Comparison of ENCODE assay signal across 14 mouse cellular contexts in genomic region chr2:43968581-43968980, GRCm38 (mm10).
DNase-seq lines count a peak whose midpoint lies in the region; ATAC-seq lines count a peak whose summit lies in the region.
"Had no signal": no experiment of that assay in that cellular context is flagged by ENCODE, and none has a peak within 500 bp of the region (broad histone marks: within the 10 kb centered on the region; RNA-seq: fewer than 3 reads in every experiment).

No protein-coding gene starts in this region.

- WGBS in kidney, embryonic 16.5 days = 59% methylated on average over 4 of the region's 4 CpGs

- no peak for ATAC-seq in kidney, embryonic 16.5 days (ENCODE audit: low FRiP score, low TSS enrichment)
- ATAC-seq in megakaryocyte progenitor cell, adult 5-6 weeks (replicated peaks; ENCODE audit: poor library complexity) = no peak

- intact Hi-C loops in left cerebral cortex, postnatal 36 days (cut with DNase I) = no loop called here

- no peak overlapping the region for H3K9ac ChIP-seq in kidney, embryonic 16.5 days (replicated peaks; ENCODE audit: low read length)
- H3K9ac ChIP-seq: liver, embryonic 13.5 days; neural tube, embryonic 12.5 days had no signal

- no peak overlapping the region for H3K4me3 ChIP-seq in kidney, embryonic 16.5 days (ENCODE audit: low read length)
- H3K4me3 ChIP-seq: erythroblast, embryonic 14.5 days; heart, adult 2 months; liver, embryonic 13.5 days; neural tube, embryonic 12.5 days had no signal

- no peaks in the 10 kb centered on the region for H3K27me3 ChIP-seq in kidney, embryonic 16.5 days (ENCODE audit: insufficient read depth, low read length)
- H3K27me3 ChIP-seq: liver, embryonic 13.5 days; neural tube, embryonic 12.5 days had no signal

- no peaks in the 10 kb centered on the region for H3K4me1 ChIP-seq in kidney, embryonic 16.5 days (ENCODE audit: insufficient read depth, low read length)
- H3K4me1 ChIP-seq: liver, embryonic 13.5 days; neural tube, embryonic 12.5 days had no signal

- no peaks in the 10 kb centered on the region for H3K9me3 ChIP-seq in kidney, embryonic 16.5 days (ENCODE audit: low read length)
- H3K9me3 ChIP-seq: liver, embryonic 13.5 days; neural tube, embryonic 12.5 days had no signal

- H3K4me2 ChIP-seq in kidney, embryonic 16.5 days (replicated peaks; ENCODE audit: low read depth, low read length) = no peak overlapping the region
- H3K4me2 ChIP-seq: liver, embryonic 13.5 days; midbrain, embryonic 11.5 days; neural tube, embryonic 12.5 days had no signal

- H3K36me3 ChIP-seq in kidney, embryonic 16.5 days (ENCODE audit: insufficient read depth, low read length) = no peaks in the 10 kb centered on the region
- H3K36me3 ChIP-seq: liver, embryonic 13.5 days; neural tube, embryonic 12.5 days had no signal

- DNase-seq in cerebellum, postnatal 14 days = peak; percentile 21 to 50
- no peak for DNase-seq in cerebellum, adult 11-12 months
- peak; percentile 0 to 4 for DNase-seq in kidney, adult 8-10 months
- DNase-seq in adipocyte (ENCODE audit: low spot score) = peak; percentile 9
- DNase-seq in kidney, postnatal 25 days = peak; percentile 41 to 42
- no peak for DNase-seq in left cerebral cortex, postnatal 36 days (ENCODE audit: low spot score in 2 of 2)
- DNase-seq: liver, embryonic 13.5 days; thymus, postnatal 14 days had no signal

- H3K27ac ChIP-seq in kidney, embryonic 16.5 days (ENCODE audit: low read length) = no peak overlapping the region
- H3K27ac ChIP-seq: heart, adult 2 months; liver, embryonic 13.5 days; neural tube, embryonic 12.5 days had no signal

Comparison
In these comparisons a context has a peak if more than half of its experiments do, and no peak if none do; other contexts are left out.
1. DNase-seq: peak in cerebellum, postnatal 14 days (2 of 2), kidney, adult 8-10 months (2 of 2), adipocyte (single experiment) and kidney, postnatal 25 days (2 of 2); none in cerebellum, adult 11-12 months (single experiment) and left cerebral cortex, postnatal 36 days (0 of 2).